Mouse (Mus musculus) hindlimb bud, embryonic 11.5 days (tissue): Measurements from ENCODE around the gene Cpa1.

Experiments
- DNase-seq: peaks from one replicate; pipeline ENCODE4 v3.0.0-alpha.2; 2012; ENCODE audit warnings: low read depth, low spot score; ENCODE audit errors: extremely low spot score

Gene Cpa1

GRCm38 (mm10) chr6:30638674-30639268 lies at the start of gene Cpa1:
Cpa1 (plus strand) TSS chr6:30639218.
- DNase-seq: no peak

DNA sequence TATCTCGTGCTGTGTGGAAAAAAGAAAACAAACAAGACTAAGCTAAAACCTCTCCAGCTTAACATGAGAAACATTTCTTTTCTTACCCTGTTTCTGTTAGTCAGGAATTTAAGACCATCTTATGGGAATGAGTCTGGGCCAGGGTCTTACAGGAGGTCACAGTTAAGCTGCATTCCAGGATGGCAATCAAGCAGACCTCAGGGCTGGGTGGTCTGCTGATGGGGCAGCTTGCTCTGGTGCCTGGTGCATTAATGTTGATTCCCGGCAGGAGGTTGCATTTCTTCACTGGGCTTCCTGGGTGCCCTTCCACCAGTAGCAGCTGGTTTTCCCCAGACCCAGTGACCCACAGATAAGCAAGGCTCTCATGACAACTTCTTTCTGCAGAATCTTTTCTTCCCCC lies 49.2 kb upstream of the Cpa1 start:
- DNase-seq: no peak

GRCm38 (mm10) chr6:30591851-30592404 lies 47.1 kb upstream of the Cpa1 start:
- no peak for DNase-seq

DNA sequence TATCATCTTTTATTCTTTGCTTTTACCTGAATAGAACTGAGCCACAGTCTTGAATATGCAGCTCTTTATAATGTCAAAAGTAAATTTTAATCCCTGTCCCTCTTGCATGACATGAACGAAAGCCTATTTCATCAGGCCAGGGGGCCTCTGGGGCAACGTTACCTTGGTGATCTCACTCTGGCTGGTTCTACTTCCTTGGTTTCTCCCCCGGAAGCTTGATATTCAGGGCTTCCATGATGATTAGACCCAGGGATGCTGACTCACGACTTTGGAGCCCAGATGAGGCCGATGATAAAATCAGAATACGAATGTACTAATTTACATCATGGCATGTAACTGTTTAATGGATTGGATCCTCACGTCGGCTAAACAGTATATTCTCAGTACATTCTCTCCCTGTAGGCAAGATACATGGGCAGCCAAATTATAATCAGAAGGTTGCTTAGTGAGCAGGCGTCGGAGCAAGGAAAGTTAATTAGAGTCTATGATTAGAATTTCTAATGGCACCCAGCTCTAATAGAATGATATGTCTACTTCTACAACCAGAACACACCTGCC lies 46.5 kb upstream of the Cpa1 start:
- no peak for DNase-seq

DNA sequence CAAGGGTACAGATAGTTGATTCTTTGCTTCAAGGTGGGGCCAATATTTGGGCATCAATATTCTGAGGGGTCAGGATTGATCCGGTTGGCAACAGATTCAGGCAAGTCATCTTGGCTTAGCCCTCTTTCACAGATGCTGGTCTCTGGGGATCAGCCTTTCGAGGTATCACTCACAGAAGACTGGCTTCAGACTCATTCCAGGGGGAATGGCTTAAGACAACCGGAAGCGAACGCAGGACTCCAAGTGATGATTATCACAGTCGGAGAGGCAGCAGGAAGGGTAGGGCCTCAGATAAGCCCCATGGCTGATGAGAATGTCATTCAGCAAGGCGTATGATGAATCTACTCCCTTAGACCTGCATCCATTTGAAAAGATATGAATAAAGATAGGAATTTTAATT lies 44.7 kb upstream of the Cpa1 start:
- DNase-seq: no peak

DNA sequence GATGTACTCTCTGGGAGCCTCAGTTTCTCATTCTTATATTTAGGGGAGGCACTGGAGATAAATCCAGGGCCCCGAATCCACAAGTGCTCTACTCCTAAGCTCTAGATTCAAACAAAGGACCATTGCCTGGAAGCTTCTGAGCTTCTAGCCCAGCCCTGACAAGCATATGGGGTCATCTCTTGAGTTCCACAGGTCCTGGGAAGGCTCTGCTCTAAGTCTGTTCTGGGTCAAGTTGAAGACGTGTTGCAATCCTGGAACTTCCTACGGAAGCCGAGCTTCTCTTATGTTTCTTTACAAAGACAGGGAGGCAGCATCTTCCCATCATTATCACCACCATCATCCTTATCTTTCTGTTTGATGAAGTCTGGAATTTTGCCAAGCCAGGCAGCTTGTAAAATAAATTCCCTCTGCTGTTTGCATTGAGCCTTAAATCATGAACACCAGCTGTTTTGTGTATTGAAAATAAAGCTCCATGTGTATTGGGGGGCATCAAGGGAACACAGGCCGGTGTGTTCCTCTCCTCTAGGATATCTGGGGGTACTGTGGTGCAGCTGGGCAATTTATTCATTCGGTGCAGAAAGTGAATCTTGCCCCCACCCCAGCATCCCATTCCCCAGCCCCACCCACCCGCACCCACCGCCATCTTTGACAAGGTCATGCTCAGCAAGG lies 42.7 kb upstream of the Cpa1 start:
- no peak for DNase-seq

DNA sequence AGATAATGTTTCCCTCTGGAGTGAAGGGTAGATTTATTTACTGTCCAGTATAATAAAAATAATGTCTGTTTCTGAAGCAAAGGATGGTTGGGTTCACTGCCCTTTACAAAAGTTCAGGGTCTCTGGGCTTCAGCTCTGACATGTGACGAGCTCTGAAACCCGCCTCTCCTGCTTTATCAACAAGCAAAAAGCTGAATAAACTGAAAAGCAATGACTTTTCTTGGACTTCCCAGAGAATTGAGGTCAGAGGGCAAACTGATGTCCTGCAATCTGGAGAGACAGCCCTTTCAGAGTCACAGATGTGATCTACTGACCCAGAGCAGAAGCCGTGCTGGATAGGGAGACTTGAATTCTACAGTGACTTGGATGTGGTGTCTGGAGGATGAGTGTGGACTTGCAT lies 39.0 kb upstream of the Cpa1 start:
- no peak for DNase-seq

DNA sequence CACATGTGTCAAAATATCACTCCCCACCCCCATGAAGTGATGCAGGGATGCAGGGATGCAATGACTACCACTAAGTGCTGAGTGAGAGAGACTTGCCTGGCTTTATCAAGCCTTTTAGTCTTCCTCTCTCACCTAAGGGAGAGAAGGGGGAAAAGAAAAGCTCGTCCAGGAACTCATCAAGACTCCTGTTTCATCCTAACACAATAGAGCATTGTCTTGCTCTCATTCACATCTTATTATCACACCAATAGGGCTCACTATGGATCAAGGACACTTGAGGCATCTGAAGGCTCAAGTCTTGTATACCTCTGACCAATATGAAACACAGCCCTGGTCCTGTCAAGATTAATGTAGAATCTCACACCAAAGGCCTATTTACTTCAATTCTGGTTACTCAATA lies 38.0 kb upstream of the Cpa1 start:
- DNase-seq: no peak

DNA sequence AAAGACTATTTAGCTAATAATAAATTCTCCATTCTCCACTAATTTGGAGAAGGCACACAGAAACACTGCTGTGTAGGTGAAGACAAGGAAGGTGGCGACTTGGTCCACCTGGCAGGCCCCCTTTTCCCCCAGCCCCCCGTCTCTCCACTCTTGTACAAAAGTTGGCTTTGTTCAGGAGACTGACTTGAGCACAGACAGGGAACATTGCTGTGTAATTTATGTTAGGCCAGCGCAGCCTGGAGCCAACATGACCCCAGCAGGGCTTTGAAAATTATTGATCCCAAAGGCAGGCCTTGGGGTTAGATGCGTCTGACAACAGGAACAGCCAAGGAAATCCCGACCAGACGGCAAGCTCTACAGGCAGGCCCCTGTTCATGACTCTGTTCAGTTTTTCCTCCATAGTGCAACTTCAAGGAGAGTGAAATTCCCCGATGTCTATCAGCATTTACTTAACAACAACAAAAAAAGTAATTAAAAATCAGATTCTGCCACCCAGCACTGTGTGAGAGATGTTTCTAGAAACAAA lies 34.6 kb upstream of the Cpa1 start:
- DNase-seq: no peak

GRCm38 (mm10) chr6:30605111-30605510 lies 33.9 kb upstream of the Cpa1 start:
- DNase-seq: no peak

GRCm38 (mm10) chr6:30605672-30606071 lies 33.3 kb upstream of the Cpa1 start:
- DNase-seq: no peak

- no peak for DNase-seq
These were observed 28.3 kb upstream of the Cpa1 start, which contains the start of gene Cpa5 for GRCm38 (mm10) chr6:30610710-30611109. Cpa5 (plus strand) TSS chr6:30611010.

- DNase-seq: no peak
These were observed 27.8 kb upstream of the Cpa1 start for GRCm38 (mm10) chr6:30611212-30611611.

- DNase-seq: no peak
These were observed 24.8 kb upstream of the Cpa1 start for GRCm38 (mm10) chr6:30614251-30614650.

- no peak for DNase-seq
These were observed 23.3 kb upstream of the Cpa1 start for GRCm38 (mm10) chr6:30615741-30616140.

DNA sequence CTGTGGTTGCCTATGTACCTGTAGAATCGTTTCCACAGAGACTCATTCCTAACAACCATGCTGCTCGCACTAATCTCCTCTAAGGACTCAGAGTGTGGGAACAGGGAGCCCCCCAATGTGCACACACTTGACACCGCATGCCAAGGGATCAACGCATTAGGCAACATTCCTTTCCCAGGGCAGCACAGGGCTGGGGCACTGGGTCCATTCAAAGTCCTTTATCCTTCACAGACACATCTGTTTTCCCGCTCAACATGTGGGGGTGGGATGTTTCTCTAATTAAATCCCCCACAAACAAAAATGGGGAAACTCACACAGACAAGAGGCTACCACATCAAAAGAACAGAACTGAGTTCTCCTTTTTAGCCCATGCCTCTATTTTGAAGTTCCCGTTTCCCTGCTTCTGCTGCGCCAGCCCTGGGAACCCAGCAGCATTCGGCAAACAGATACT lies 22.5 kb upstream of the Cpa1 start:
- no peak for DNase-seq

GRCm38 (mm10) chr6:30617020-30617958 lies 21.7 kb upstream of the Cpa1 start:
- no peak for DNase-seq

- DNase-seq: no peak
These were observed 20.9 kb upstream of the Cpa1 start for GRCm38 (mm10) chr6:30617959-30618590.

DNA sequence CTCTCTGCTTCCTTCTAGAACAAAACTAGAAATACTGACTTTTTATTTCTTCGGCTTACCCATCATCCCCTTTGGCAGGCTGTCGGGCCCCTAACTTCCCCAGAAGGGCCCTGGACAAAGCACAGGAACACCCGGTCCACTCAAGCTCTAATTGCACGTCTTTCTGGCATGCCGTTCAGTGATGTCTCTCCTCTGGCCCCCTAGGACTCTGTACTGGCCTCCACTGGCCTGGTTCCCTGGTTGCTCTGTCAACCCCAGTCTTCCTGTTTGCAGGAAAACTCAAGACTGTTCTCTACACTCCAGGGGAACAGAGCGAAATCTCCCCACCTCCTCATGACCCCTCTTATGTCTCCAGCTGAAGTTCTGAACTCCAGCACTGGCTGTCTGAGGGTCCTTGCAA lies 20.3 kb upstream of the Cpa1 start:
- DNase-seq: no peak

DNA sequence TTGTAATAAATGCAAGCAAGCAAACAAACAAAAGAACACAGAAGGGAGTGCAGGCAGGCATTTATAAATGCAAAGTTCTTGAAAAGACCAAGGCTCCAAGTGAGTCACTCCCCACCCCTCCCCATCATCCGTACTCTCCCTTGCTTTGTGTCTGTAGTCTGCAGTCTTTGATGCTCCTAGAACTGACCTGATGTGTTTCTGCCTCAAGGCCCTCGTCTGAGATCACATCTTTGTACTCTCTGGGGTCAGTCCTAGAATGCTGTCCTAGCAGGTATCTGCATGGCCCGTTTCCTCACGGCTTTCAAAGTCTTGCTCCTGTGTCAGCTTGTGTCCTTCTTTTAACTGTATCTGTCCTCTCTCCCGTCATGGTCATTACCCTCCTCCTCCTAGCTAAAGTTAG lies 19.4 kb upstream of the Cpa1 start:
- no peak for DNase-seq
